Mouse (Mus musculus): ENCODE data around the gene Slc22a2.
A peak's percentile ranks its signal among the peaks of the same experiment; 100 is the strongest.
"Not testable (repeated sequence)": the region's sequence is repeated elsewhere in the genome, so short reads cannot be mapped to it uniquely, and the experiment has no call there.

Slc22a2 gene

DNA sequence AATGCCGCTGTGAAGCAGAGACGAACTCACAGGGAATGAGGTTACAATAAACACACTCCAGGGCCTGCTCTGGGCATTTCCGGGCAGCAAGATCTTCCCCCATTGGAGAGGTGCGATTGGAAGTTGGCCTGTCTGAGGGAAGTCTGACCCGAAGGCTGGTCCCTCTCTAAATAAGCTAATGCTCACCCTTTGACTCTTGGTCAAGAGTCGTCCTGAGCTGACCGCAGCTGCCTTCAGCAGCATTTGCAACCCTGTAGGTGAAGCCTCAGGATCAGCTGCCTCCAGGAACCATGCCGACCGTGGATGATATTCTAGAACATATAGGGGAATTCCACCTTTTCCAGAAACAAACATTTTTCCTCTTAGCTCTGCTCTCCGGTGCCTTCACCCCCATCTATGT lies at the start of gene Slc22a2:
TSS of gene Slc22a2 (plus strand) at position 142 of the 400 bp plus-strand sequence.
- TF ChIP-seq CTCF (conservative IDR thresholded peaks at IDR 0.05; ENCODE audit: low read length) = no peak
- no peak for TF ChIP-seq POU5F1 (IDR thresholded peaks at IDR 0.05; ENCODE audit: borderline replicate concordance, low read length)
- TF ChIP-seq NANOG (IDR thresholded peaks at IDR 0.05; ENCODE audit: borderline replicate concordance, low read length) = no peak
- Histone ChIP-seq H3K4me3 (replicated peaks; ENCODE audit: low read length) (no peak within 1 kb of the TSS), H3K9me3 (ENCODE audit: low read length) (no peaks in the 10 kb centered on the region), H3K4me1 (replicated peaks; ENCODE audit: low read depth, low read length) (no peaks in the 10 kb centered on the region), H3K36me3 (ENCODE audit: insufficient read depth, low read length) (no peaks in the 10 kb centered on the region), H3K27me3 (ENCODE audit: insufficient read depth, low read length) (no peaks in the 10 kb centered on the region)

DNA sequence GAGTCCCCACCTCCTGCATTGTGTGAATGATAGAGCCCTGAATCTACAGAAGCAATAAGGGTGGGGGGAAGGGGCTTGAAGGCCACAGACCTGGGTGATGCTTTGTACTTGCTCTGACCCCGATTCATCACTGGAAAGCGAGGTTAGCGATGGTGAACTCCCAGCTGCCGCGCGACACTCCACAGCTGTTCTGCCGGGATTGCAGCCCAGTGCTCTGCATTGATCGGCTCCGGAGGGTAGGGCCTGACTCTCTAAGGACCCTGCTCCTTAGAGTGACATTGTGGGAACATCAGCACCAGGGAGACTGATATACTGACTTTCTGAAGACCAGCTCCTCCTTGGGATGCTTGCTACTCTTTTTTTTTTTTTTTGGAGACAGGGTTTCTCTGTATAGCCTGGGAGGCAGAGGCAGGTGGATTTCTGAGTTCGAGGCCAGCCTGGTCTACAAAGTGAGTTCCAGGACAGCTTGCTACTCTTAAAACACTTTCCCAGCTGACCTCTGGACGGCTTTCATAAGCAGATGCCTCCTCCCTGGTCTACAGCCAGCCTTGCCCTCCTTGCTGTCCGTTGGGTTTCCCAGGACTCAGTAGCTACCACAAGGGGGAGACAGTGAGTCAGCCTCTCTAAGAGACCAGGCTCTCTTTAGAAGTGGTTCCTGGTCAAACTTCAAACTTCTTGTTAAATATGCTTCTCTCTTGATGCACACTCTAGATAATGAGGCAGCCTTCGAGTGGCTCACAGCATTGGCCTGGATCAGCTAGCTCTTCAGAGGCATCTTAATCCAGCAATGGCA lies 49.4 kb upstream of the Slc22a2 start:
- no peaks in the 10 kb centered on the region; the same call in 1 of the 2 replicates for H3K27me3 ChIP-seq (ENCODE audit: insufficient read depth, low read length)
- no peaks in the 10 kb centered on the region for H3K4me1 ChIP-seq (replicated peaks; ENCODE audit: low read depth, low read length)
- no peak for TF ChIP-seq POU5F1 (IDR thresholded peaks at IDR 0.05; ENCODE audit: borderline replicate concordance, low read length)
- no peak for TF ChIP-seq NANOG (IDR thresholded peaks at IDR 0.05; ENCODE audit: borderline replicate concordance, low read length)
- TF ChIP-seq CTCF (conservative IDR thresholded peaks at IDR 0.05; ENCODE audit: low read length) = peak; percentile 91
- no peaks in the 10 kb centered on the region for H3K36me3 ChIP-seq (ENCODE audit: insufficient read depth, low read length)
- no peak overlapping the region for H3K4me3 ChIP-seq (replicated peaks; ENCODE audit: low read length)
- no peaks in the 10 kb centered on the region for H3K9me3 ChIP-seq (ENCODE audit: low read length)

DNA sequence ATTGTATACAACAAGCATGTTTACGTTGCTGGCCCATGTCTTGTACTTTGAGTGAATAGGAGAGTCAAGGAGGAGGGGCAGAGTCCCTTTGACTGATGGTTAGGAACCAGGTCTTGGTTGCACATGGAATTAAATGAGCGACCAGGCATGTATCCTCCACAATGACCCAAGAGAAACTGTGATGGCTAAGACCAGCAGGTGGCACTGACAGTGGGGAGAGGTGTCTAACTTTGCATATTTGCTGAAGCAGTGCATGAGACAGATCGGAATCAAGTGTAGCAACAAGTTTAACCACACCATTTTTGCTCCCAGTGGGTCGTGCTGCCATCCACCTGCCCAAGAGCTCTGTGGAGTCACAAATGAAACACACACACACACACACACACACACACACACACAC lies 21.7 kb upstream of the Slc22a2 start:
- TF ChIP-seq CTCF (conservative IDR thresholded peaks at IDR 0.05; ENCODE audit: low read length) (no peak), NANOG (IDR thresholded peaks at IDR 0.05; ENCODE audit: borderline replicate concordance, low read length) (no peak), POU5F1 (IDR thresholded peaks at IDR 0.05; ENCODE audit: borderline replicate concordance, low read length) (no peak)

DNA sequence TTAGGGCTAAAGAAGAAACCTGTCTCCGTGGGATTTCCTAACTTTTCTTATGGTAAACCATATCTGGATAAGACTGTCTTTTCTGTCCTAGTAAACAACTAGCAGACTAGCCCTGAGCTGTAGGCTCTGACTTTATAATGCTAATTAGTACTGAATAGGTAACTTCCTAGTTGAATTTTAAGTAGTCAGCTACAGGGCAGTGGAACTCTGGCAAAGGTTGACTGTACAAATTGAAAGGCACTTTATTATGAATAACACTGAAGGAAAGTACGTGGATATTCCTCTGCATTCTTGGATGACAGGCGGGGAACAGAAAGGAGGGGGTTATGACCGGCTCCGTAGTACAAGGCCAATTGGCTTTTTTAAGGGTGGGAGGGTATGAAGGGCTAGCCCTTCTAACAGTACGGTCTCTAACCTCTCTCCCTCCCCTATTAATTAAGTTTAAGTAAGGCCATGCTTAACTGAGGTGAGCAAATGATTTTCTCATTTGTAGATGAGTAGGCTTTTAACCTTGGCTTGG lies 19.4 kb upstream of the Slc22a2 start:
- not testable (repeated sequence) for H3K4me1 ChIP-seq (replicated peaks; ENCODE audit: low read depth, low read length); H3K27me3 ChIP-seq (ENCODE audit: insufficient read depth, low read length); H3K4me3 ChIP-seq (replicated peaks; ENCODE audit: low read length); H3K36me3 ChIP-seq (ENCODE audit: insufficient read depth, low read length)
- peaks cover 97% of the 10 kb centered on the region for H3K9me3 ChIP-seq (ENCODE audit: low read length)

More for the DNA sequence above, 21.7 kb upstream of the Slc22a2 start:
- Histone ChIP-seq H3K4me3 (replicated peaks; ENCODE audit: low read length) (no peak overlapping the region), H3K4me1 (replicated peaks; ENCODE audit: low read depth, low read length) (no peaks in the 10 kb centered on the region), H3K27me3 (ENCODE audit: insufficient read depth, low read length) (no peaks in the 10 kb centered on the region), H3K36me3 (ENCODE audit: insufficient read depth, low read length) (no peaks in the 10 kb centered on the region), H3K9me3 (ENCODE audit: low read length) (peaks cover 98% of the 10 kb centered on the region)

DNA sequence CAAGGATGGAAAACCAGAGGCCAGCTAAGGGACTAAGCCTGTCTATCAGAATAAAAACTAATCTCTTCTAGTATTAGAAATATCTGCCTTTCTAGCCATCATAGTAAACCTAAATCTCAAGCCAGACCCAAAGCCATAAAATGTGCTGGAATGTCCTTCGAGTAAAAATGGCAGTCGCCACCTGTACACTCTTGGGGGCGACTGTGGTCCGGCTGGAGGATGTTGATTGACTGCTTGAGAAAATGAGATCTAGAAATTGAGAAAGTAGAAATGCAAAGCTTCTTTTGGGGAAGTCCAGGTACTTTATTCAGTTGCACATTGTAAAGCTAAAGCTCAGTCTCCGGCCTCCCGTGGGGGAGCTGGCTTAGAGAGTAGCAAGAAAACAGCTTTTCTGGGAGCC lies 18.5 kb upstream of the Slc22a2 start:
- no peaks in the 10 kb centered on the region for H3K27me3 ChIP-seq (ENCODE audit: insufficient read depth, low read length)
- no peak overlapping the region for H3K4me3 ChIP-seq (replicated peaks; ENCODE audit: low read length)
- peaks cover 88% of the 10 kb centered on the region for H3K9me3 ChIP-seq (ENCODE audit: low read length)
- no peak for TF ChIP-seq NANOG (IDR thresholded peaks at IDR 0.05; ENCODE audit: borderline replicate concordance, low read length)
- no peak for TF ChIP-seq POU5F1 (IDR thresholded peaks at IDR 0.05; ENCODE audit: borderline replicate concordance, low read length)
- TF ChIP-seq CTCF (conservative IDR thresholded peaks at IDR 0.05; ENCODE audit: low read length) = no peak
- H3K36me3 ChIP-seq (ENCODE audit: insufficient read depth, low read length) = no peaks in the 10 kb centered on the region
- H3K4me1 ChIP-seq (replicated peaks; ENCODE audit: low read depth, low read length) = no peaks in the 10 kb centered on the region

DNA sequence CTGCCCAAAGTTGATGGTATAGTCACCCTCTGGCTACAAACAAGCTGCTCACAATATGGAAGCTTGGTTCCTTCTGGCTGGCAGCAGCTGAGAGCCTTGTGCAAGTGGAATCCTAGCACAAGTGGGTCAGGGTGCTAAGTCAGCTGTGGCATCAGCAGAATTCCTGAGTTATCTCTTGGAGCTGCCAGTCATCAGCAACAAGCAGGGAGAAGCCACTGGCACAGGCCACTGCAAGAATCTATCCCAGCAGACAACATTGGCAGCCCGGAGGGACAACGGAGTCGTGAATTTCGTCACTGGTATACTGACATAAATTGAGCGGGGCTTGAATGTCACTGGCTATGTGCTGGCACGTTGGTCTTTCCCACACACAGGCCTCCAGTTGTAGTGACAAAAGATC lies 12.6 kb upstream of the Slc22a2 start:
- no peaks in the 10 kb centered on the region for H3K4me1 ChIP-seq (replicated peaks; ENCODE audit: low read depth, low read length)
- TF ChIP-seq CTCF (conservative IDR thresholded peaks at IDR 0.05; ENCODE audit: low read length) = no peak
- TF ChIP-seq NANOG (IDR thresholded peaks at IDR 0.05; ENCODE audit: borderline replicate concordance, low read length) = no peak
- no peak for TF ChIP-seq POU5F1 (IDR thresholded peaks at IDR 0.05; ENCODE audit: borderline replicate concordance, low read length)
- H3K9me3 ChIP-seq (ENCODE audit: low read length) = peaks cover 31% of the 10 kb centered on the region
- H3K36me3 ChIP-seq (ENCODE audit: insufficient read depth, low read length) = no peaks in the 10 kb centered on the region
- H3K4me3 ChIP-seq (replicated peaks; ENCODE audit: low read length) = no peak overlapping the region
- H3K27me3 ChIP-seq (ENCODE audit: insufficient read depth, low read length) = no peaks in the 10 kb centered on the region

DNA sequence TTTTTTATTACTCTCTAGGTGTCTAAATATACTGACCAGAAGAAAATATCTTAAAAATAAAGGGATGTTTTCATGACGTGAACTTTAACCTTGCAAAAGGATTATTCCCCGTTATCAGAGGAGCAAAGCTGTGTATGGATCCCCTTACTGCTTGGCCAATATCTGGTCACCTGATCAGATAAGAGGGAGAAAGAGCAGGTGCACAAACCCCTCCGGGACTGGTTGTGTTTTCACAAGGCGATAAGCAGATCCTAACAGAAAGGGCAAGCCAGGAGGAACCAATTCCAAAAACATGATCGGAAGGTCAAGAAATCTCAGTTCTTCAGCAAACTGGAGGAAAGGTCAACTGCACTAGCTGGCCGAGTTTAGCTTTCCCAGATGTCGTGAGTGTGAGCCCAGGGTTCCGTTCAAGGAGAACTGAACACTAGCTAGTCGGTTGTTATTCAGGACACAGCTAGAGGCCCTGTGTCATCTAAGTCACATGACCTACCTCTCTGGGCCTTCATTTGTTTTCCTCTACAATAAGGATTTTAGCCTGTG lies 11.9 kb upstream of the Slc22a2 start:
- Histone ChIP-seq H3K9me3 (ENCODE audit: low read length) (peaks cover 25% of the 10 kb centered on the region), H3K36me3 (ENCODE audit: insufficient read depth, low read length) (no peaks in the 10 kb centered on the region), H3K27me3 (ENCODE audit: insufficient read depth, low read length) (no peaks in the 10 kb centered on the region), H3K4me1 (replicated peaks; ENCODE audit: low read depth, low read length) (no peaks in the 10 kb centered on the region), H3K4me3 (replicated peaks; ENCODE audit: low read length) (no peak overlapping the region)
- TF ChIP-seq POU5F1 (IDR thresholded peaks at IDR 0.05; ENCODE audit: borderline replicate concordance, low read length) = no peak
- no peak for TF ChIP-seq NANOG (IDR thresholded peaks at IDR 0.05; ENCODE audit: borderline replicate concordance, low read length)
- TF ChIP-seq CTCF (conservative IDR thresholded peaks at IDR 0.05; ENCODE audit: low read length) = no peak

DNA sequence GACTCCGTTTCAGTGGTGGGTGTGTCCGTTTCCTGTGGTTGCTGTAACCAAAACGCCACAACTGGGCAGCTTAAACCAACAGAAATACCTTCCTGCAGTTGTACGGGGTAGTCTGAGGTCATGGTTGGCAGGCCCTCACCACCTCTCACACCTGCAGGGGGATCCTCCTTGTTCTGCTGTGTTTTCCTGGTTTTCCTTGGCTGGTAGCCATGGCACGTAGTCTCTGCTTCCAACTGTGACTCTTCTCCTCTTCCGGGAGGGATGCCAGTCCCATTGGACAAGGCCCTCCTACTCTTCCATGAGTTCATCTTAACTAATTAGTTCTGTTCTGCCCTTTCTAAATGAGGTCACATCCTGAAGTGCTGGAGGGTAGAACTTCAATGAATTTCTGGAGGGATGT lies 8.5 kb upstream of the Slc22a2 start:
- no peaks in the 10 kb centered on the region for H3K27me3 ChIP-seq (ENCODE audit: insufficient read depth, low read length)
- no peak overlapping the region for H3K4me3 ChIP-seq (replicated peaks; ENCODE audit: low read length)
- no peaks in the 10 kb centered on the region for H3K36me3 ChIP-seq (ENCODE audit: insufficient read depth, low read length)
- no peaks in the 10 kb centered on the region for H3K4me1 ChIP-seq (replicated peaks; ENCODE audit: low read depth, low read length)
- H3K9me3 ChIP-seq (ENCODE audit: low read length) = no peaks in the 10 kb centered on the region
- TF ChIP-seq CTCF (conservative IDR thresholded peaks at IDR 0.05; ENCODE audit: low read length) (no peak), NANOG (IDR thresholded peaks at IDR 0.05; ENCODE audit: borderline replicate concordance, low read length) (no peak), POU5F1 (IDR thresholded peaks at IDR 0.05; ENCODE audit: borderline replicate concordance, low read length) (no peak)

Data from E14TG2a.4 (cell line).